Mouse (Mus musculus) lung, embryonic 16.5 days (tissue): ENCODE measurements around the gene Ppfibp1. TPM values are rescaled to one million over a fixed set of nuclear protein-coding genes. Genes with fewer than 3 reads are reported as not detected.

Experiments used
- ATAC-seq: fragments of 200-750 bp; cut with Nextera tagmentation; 2 replicates; pipeline ENCODE4 v1.8.0; 2017; ENCODE audit warnings: low read depth, mild to moderate bottlenecking, moderate library complexity
- H3K27ac ChIP-seq: fragments of 300-500 bp; sonication (generic); 2 replicates; pipeline ENCODE4 v1.5.1; 2014; ENCODE audit warnings: mild to moderate bottlenecking, control low read depth, low read length
- H3K27me3 ChIP-seq: fragments of 300-500 bp; sonication (generic); 2 replicates; pipeline ENCODE4 v1.6.1; 2014; ENCODE audit warnings: low read depth, low read length, mixed read lengths; ENCODE audit not compliant: control insufficient read depth, insufficient read depth
- H3K36me3 ChIP-seq: fragments of 300-500 bp; sonication (generic); 2 replicates; pipeline ENCODE4 v1.6.1; 2014; ENCODE audit warnings: low read length; ENCODE audit not compliant: control insufficient read depth, insufficient read depth
- H3K4me1 ChIP-seq: fragments of 300-500 bp; sonication (generic); replicated peaks from 2 replicates; pipeline ENCODE4 v1.6.1; 2014; ENCODE audit warnings: low read length, mixed read lengths; ENCODE audit not compliant: control insufficient read depth, insufficient read depth
- H3K4me2 ChIP-seq: fragments of 300-500 bp; sonication (generic); 2 replicates; pipeline ENCODE4 v1.6.1; 2014; ENCODE audit warnings: low read depth, low read length, control low read depth
- H3K4me3 ChIP-seq: fragments of 300-500 bp; sonication (generic); 2 replicates; pipeline ENCODE4 v1.5.1; 2014; ENCODE audit warnings: mild to moderate bottlenecking, low read length, control low read depth
- H3K9ac ChIP-seq: fragments of 300-500 bp; sonication (generic); 2 replicates; pipeline ENCODE4 v1.6.1; 2014; ENCODE audit warnings: low read length, control low read depth
- H3K9me3 ChIP-seq: fragments of 300-500 bp; sonication (generic); 2 replicates; pipeline ENCODE4 v1.6.1; 2016; ENCODE audit warnings: low read length; ENCODE audit not compliant: control insufficient read depth
- WGBS: fragments of 180-500 bp; shearing (Covaris S2); extraction: QIAGEN DNeasy Blood & Tissue Kit; methylation state at CpG from one replicate; pipeline ENCODE4 v1.1.7; 2014; 5-methylcytosine and 5-hydroxymethylcytosine counted together
- polyA plus RNA-seq: library from polyadenylated mRNA; unstranded; fragments of >200 nt; fragmentation: Nextera tagmentation; extraction: Ambion mirVana; gene quantifications from 2 replicates; pipeline ENCODE4 v1.2.1, GENCODE M21; 2015

Ppfibp1 gene
- polyA plus RNA-seq, 1 experiment from 2014 or later: 50.5 TPM

DNA sequence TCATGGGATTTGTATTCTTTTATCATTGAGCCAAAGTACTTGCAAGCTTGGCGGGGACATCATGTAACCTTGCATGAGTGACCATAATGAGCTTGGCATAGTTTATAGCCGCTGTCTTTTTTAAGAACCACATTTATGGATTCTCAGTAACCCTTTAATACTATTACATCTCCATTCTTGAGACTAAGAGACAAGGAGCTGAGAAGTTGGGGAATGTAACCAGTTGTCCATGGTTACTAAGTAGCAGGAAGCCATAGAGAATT lies 134.8 kb downstream of the Ppfibp1 start:
- H3K9me3 ChIP-seq: no peaks in the 10 kb centered on the region
- H3K4me2 ChIP-seq: no peak overlapping the region
- H3K4me3 ChIP-seq: no peak overlapping the region
- no peaks in the 10 kb centered on the region for H3K4me1 ChIP-seq
- peaks cover 26% of the 10 kb centered on the region for H3K36me3 ChIP-seq
- no peak overlapping the region for H3K27ac ChIP-seq
- no peak overlapping the region for H3K9ac ChIP-seq
- H3K27me3 ChIP-seq: no peaks in the 10 kb centered on the region
- ATAC-seq: no peak
- 91% methylated on average over 2 of the region's 2 CpGs for WGBS

DNA sequence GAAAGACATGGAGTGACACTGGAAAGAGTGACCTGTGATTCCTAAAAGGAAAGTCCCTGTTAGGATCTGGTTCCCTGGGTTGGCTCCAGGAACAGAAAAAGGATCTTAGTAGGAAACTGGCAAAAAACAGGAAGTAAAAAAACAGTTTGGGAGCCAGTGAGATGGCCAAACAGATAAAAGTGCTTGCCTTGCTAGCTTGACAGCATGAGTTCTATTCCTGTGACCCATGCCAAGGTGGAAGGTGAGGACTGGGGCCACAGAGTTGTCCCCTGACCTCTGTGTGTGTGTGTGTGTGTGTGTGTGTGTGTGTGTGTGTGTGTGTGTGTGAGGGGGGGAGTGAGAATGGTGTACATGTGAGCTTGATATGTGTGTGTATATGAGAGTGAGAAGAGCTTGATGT lies 135.3 kb downstream of the Ppfibp1 start:
- Histone ChIP-seq H3K36me3 (peaks cover 27% of the 10 kb centered on the region), H3K4me3 (no peak overlapping the region), H3K9ac (no peak overlapping the region), H3K4me1 (no peaks in the 10 kb centered on the region), H3K27me3 (no peaks in the 10 kb centered on the region), H3K27ac (no peak overlapping the region), H3K9me3 (no peaks in the 10 kb centered on the region), H3K4me2 (no peak overlapping the region)
- no peak for ATAC-seq

DNA sequence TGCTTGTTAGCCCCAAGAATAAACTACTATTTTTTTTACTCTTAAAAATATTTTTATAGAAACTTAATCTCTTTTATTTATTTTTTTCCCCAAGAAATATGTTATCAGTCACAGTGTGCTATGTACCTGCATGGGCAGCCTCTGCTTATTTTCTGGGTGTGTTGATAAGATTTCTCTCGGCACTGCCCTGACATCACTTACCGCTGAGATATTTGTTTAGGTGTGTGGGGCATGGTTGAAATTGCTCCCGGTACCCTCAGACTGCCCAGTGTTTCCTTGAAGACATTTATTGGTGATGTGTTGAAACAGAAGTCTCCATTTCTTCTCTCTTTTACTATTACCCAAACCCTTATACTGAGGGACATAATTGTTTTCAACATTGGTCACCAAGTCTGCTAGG lies 136.5 kb downstream of the Ppfibp1 start:
- ATAC-seq: no peak
- Histone ChIP-seq H3K4me2 (no peak overlapping the region), H3K27ac (no peak overlapping the region), H3K4me3 (no peak overlapping the region), H3K27me3 (no peaks in the 10 kb centered on the region), H3K4me1 (no peaks in the 10 kb centered on the region), H3K36me3 (peaks cover 29% of the 10 kb centered on the region), H3K9ac (no peak overlapping the region), H3K9me3 (no peaks in the 10 kb centered on the region)
- 61% methylated on average over 3 of the region's 3 CpGs for WGBS

DNA sequence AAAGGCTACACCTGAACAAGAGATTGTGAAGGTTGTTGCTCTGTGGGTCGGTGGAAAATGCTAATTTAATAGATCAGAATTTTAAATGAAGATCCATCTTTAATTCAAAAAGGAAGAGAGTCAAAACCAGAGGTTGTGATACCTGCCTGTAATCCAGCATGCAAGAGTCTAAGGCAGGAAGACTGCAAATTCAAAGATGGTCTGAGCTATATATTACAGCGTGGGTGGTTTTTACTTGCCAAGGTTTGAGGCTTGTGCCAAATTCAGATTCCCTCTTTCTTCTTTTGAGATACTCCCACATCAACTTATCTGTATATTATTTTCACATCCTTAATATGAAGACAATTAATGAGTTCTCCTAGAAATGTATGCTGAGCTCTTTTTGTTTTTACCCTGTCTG lies 140.1 kb downstream of the Ppfibp1 start:
- WGBS: 98% methylated on average over 2 of the region's 2 CpGs
- H3K9me3 ChIP-seq: no peaks in the 10 kb centered on the region
- ATAC-seq: no peak

DNA sequence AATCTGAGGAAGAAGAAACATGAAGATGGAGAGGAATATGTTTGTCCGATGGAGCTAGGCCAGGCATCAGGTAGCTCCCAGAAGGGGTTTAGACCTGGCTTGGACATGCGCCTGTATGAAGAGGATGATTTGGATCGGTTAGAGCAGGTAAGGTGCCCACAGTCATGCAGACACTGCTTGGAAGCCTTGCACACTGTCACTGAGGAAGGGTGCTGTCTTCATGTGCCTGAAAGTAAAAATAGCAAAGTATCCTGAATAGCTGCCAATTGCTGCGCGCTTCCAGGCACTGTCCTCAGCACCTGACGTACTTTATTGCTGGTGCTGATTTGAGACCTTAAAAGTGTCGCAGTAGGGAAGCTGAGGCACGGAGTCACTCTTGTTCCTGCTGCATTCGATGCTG lies 141.3 kb downstream of the Ppfibp1 start:
- peaks cover 30% of the 10 kb centered on the region for H3K36me3 ChIP-seq
- no peaks in the 10 kb centered on the region for H3K4me1 ChIP-seq
- no peak overlapping the region for H3K9ac ChIP-seq
- WGBS: 90% methylated on average over 9 of the region's 9 CpGs
- no peak overlapping the region for H3K4me3 ChIP-seq
- H3K4me2 ChIP-seq: no peak overlapping the region
- no peak overlapping the region for H3K27ac ChIP-seq
- ATAC-seq: no peak
- no peaks in the 10 kb centered on the region for H3K9me3 ChIP-seq
- no peaks in the 10 kb centered on the region for H3K27me3 ChIP-seq

More for the DNA sequence above, 140.1 kb downstream of the Ppfibp1 start:
- no peak overlapping the region for H3K4me2 ChIP-seq
- H3K4me1 ChIP-seq: no peaks in the 10 kb centered on the region
- H3K4me3 ChIP-seq: no peak overlapping the region
- no peak overlapping the region for H3K9ac ChIP-seq
- no peaks in the 10 kb centered on the region for H3K27me3 ChIP-seq
- H3K36me3 ChIP-seq: peaks cover 30% of the 10 kb centered on the region
- H3K27ac ChIP-seq: no peak overlapping the region

DNA sequence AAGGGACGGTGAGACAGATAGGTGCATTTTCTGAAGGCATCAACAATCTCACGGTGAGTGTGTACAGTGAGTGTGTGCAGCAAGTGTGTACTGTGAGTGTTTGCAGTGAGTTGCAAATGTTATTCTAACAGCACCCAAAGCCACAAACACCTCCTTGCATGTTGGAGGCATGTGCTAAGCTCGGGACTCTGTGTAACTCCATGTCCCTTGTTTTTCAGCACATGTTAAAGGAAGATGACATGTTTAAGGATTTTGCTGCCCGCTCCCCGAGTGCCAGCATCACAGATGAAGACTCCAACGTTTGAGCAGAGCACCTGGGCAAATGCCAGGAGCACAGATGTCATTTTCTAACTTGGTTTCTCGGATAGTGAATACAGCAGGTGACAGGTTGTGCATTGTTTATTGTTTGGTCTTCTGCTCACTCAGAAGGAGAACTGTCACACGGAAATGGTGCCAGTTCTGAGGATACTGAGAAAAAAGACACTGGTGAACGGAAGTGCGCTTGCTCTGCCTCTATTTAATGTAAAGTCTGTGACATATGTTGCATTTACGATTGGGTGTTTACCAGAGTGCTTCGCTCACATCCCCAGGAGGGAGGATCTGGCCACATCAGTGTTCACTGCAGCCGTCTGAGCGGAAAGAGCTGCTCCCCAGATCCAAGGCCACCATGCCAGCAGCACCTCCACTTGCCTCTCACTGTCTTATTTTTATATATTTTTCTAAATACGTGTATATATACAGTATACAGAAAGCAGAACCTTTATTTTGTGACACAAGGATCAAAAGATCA lies 142.0 kb downstream of the Ppfibp1 start:
- no peak for ATAC-seq
- no peak overlapping the region for H3K4me2 ChIP-seq
- no peak overlapping the region for H3K27ac ChIP-seq
- H3K27me3 ChIP-seq: no peaks in the 10 kb centered on the region
- H3K9me3 ChIP-seq: no peaks in the 10 kb centered on the region
- H3K4me3 ChIP-seq: no peak overlapping the region
- H3K9ac ChIP-seq: no peak overlapping the region
- no peaks in the 10 kb centered on the region for H3K4me1 ChIP-seq
- WGBS: 86% methylated on average over 15 of the region's 15 CpGs
- peaks cover 29% of the 10 kb centered on the region for H3K36me3 ChIP-seq

DNA sequence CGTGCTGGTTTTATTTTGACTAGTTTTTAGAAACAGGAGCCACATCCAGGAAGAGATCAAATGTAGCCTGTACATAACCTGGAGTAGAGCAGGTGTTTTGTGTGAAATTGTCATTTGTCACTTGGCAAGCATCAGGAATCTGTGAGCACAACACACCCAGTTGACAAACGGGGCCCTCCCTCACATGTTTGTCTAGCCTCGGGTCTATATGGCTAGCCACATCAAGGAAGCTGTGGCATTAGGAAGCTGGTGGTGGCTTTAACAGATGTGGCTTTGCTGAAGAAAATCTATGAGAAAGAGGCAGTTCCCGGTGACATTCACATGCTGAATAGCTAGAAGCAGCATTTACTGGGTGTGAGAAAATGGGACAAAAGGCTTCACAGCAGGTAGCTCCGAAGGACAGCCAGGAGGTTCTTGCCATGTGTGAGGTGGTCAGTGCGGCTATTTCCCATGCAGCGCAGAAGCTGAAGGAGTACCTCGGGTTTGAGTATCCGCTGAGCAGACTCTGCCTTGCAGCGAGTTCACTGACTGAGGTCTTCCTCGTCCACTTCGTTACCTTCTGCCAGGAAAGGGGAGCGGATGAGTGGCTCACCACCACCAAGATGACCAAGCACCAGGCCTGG lies 144.1 kb downstream of the Ppfibp1 start, which contains the start of gene Rep15:
Rep15 (plus strand) TSS at position 282 of the 623 bp plus-strand sequence.
- no peak within 1 kb of the TSS for H3K27ac ChIP-seq
- H3K36me3 ChIP-seq: peaks cover 19% of the 10 kb centered on the region
- H3K4me2 ChIP-seq: no peak within 1 kb of the TSS
- no peaks in the 10 kb centered on the region for H3K9me3 ChIP-seq
- H3K27me3 ChIP-seq: no peaks in the 10 kb centered on the region
- H3K4me1 ChIP-seq: no peaks in the 10 kb centered on the region
- 62% methylated on average over 13 of the region's 13 CpGs for WGBS
- no peak within 1 kb of the TSS for H3K4me3 ChIP-seq
- H3K9ac ChIP-seq: no peak within 1 kb of the TSS
- no peak for ATAC-seq

DNA sequence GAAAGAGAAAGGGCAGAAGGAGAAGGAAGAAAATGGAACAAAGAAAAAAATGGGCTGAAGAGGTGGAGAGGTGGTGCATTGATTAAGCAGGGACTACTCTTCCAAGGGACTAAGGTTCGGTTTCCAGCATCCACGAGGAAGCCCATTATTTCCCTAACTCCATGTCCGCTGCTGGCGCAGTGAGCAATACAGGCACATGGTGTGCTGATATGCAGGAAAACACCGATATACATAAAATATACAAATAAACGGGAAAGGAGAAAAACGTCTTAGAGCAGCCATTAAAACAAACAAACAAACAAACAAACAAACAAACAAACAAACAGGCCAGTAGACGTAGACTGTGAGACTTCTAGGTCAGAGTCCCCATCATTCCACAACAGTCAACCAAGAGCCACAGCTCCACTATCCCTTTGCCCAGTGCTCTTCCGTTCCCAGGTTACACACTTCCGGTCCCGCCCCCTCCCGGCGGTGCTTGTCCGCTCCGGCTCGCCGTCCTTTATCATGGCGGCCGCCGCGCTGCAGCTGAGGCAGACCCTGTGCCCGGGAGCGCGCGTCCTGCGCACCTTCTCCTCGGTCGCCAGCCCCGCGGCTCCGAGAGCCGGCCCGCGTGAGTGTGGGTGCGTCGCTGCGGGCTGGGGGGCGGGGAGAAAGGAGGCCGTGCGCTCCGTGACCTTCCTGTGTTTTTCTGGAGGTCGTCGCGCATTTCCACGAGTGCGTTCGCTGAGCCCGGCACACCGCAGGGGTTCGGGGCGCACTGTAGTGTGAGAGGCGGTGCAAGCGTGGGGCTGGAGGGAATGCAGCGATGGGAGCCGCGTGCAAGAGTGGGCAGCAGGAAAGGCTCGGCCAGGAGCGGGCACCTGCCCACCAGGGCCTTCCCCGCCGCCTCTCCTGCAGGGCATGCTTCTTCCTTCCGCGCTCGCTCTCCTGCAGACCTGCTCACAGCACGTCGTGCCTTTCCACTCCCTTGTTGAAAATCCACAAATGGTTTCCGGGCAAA lies 154.3 kb downstream of the Ppfibp1 start, which contains the start of gene Mrps35:
Mrps35 (plus strand) TSS at position 474 of the 1,000 bp plus-strand sequence.
- H3K27me3 ChIP-seq: no peaks in the 10 kb centered on the region
- peaks cover 11% of the 10 kb centered on the region for H3K36me3 ChIP-seq
- peak; percentile 99 for ATAC-seq
- H3K27ac ChIP-seq: peak within 1 kb of the TSS; percentile 87
- H3K4me2 ChIP-seq: peak within 1 kb of the TSS; percentile 71
- peaks cover 19% of the 10 kb centered on the region for H3K4me1 ChIP-seq
- WGBS: 3% methylated on average over 58 of the region's 66 CpGs
- peak within 1 kb of the TSS; percentile 96 for H3K9ac ChIP-seq
- H3K4me3 ChIP-seq: peak within 1 kb of the TSS; percentile 92
- no peaks in the 10 kb centered on the region for H3K9me3 ChIP-seq

DNA sequence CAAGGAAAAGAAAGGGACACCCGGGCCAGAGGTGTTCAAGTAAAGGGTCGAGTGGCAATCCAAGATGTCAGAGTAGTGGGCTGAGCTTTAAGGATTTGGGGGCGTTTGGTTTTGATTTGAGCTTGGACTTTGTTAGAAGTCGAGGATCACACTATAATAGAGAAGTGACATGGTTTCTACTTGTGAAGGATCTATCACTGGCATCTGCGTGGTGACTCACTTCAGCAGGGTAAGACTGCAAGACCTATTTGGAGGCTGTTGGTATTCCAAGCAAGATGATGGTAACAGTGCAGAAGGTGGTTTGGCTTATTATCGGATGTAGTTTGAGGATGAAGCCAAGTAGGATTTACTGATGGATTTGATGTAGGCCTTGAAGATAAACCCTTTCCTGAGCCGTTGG lies 155.3 kb downstream of the Ppfibp1 start:
- peak overlapping the region; percentile 92 for H3K4me3 ChIP-seq
- H3K36me3 ChIP-seq: peaks cover 13% of the 10 kb centered on the region
- peaks cover 19% of the 10 kb centered on the region for H3K4me1 ChIP-seq
- no peaks in the 10 kb centered on the region for H3K9me3 ChIP-seq
- peak overlapping the region; percentile 71 for H3K4me2 ChIP-seq
- no peak overlapping the region for H3K27ac ChIP-seq
- WGBS: 35% methylated on average over 7 of the region's 7 CpGs
- peak overlapping the region; percentile 96 for H3K9ac ChIP-seq
- H3K27me3 ChIP-seq: no peaks in the 10 kb centered on the region
- ATAC-seq: no peak
